Mouse (Mus musculus) heart, postnatal 0 days (tissue): ENCODE measurements at regions not wholly inside any gene's neighbourhood (a gene's known extent, or its start where the extent isn't known, plus 50 kb on each side); places are given as distances from the start of the nearest gene placed in this dataset.

Source experiments
- ATAC-seq: fragments of 200-750 bp; cut with Nextera tagmentation; 2 replicates; pipeline ENCODE4 v1.8.0; 2017; ENCODE audit warnings: low read depth, moderate number of reproducible peaks, moderate library complexity; ENCODE audit not compliant: insufficient read depth
- DNase-seq: peaks from one replicate; pipeline ENCODE4 v3.0.0-alpha.2; 2016; ENCODE audit warnings: low spot score
- H3K27ac ChIP-seq: fragments of 300-500 bp; sonication (generic); 2 replicates; pipeline ENCODE4 v1.5.1; 2014; ENCODE audit warnings: low read depth, mild to moderate bottlenecking
- H3K27me3 ChIP-seq: fragments of 300-500 bp; sonication (generic); 2 replicates; pipeline ENCODE4 v1.6.1; 2014; ENCODE audit warnings: low read length, mixed read lengths; ENCODE audit not compliant: control insufficient read depth, insufficient read depth
- H3K36me3 ChIP-seq: fragments of 300-500 bp; sonication (generic); replicated peaks from 2 replicates; pipeline ENCODE4 v1.6.1; 2014; ENCODE audit warnings: low read length, mixed read lengths; ENCODE audit not compliant: control insufficient read depth, insufficient read depth
- H3K4me1 ChIP-seq: fragments of 300-500 bp; sonication (generic); 2 replicates; pipeline ENCODE4 v1.6.1; 2014; ENCODE audit warnings: antibody characterized with exemption; ENCODE audit not compliant: control insufficient read depth, insufficient read depth
- H3K4me2 ChIP-seq: fragments of 300-500 bp; sonication (generic); 2 replicates; pipeline ENCODE4 v1.6.1; 2014; ENCODE audit warnings: low read depth, mild to moderate bottlenecking, low read length, moderate library complexity
- H3K4me3 ChIP-seq: fragments of 300-500 bp; sonication (generic); 2 replicates; pipeline ENCODE4 v1.5.1; 2014; ENCODE audit warnings: low read depth, low read length
- H3K9ac ChIP-seq: fragments of 300-500 bp; sonication (generic); replicated peaks from 2 replicates; pipeline ENCODE4 v1.6.1; 2014; ENCODE audit warnings: low read depth, low read length, mixed read lengths
- H3K9me3 ChIP-seq: fragments of 300-500 bp; sonication (generic); replicated peaks from 2 replicates; pipeline ENCODE4 v1.6.1; 2016; ENCODE audit warnings: low read length; ENCODE audit not compliant: control insufficient read depth
- CTCF ChIP-seq: IDR thresholded peaks from 2 replicates; pipeline ENCODE4 v1.5.1; 2016; ENCODE audit warnings: antibody characterized with exemption, control low read depth, low read depth
- EP300 ChIP-seq: IDR thresholded peaks from 2 replicates; pipeline ENCODE4 v1.6.1; 2016; ENCODE audit warnings: antibody characterized with exemption, low read depth
- WGBS: fragments of 180-500 bp; shearing (Covaris S2); extraction: QIAGEN DNeasy Blood & Tissue Kit; methylation state at CpG from one replicate; pipeline ENCODE4 v1.1.7; 2014; 5-methylcytosine and 5-hydroxymethylcytosine counted together

DNA sequence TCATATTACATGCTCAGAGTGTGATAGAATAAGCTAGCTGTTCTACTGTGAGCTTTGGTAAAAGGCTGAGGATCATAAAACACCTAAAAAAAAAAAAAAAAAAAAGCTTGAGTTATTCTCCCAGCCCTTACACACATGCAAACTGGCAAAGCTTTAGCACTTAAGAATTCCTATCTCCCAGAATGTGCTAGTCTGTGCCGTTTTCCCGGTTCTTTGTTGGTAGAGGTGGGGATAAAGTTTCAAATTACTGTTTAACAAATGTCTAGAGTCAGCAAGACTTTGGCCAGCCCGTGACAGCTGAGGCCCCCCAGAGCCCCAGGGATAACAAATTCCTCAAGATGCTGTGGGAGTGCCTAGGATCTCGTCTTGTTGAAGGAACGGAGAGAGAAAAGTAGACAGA lies 254.3 kb upstream of the Mgmt start:
- ATAC-seq (no peak), DNase-seq (no peak)
- H3K9ac ChIP-seq = no peak overlapping the region
- no peaks in the 10 kb centered on the region for H3K27me3 ChIP-seq
- TF ChIP-seq CTCF (no peak), EP300 (no peak)
- 35% methylated on average over 5 of the region's 5 CpGs for WGBS
- H3K4me3 ChIP-seq = no peak overlapping the region
- no peaks in the 10 kb centered on the region for H3K36me3 ChIP-seq
- no peaks in the 10 kb centered on the region for H3K4me1 ChIP-seq
- no peaks in the 10 kb centered on the region for H3K9me3 ChIP-seq
- no peak overlapping the region for H3K4me2 ChIP-seq
- no peak overlapping the region for H3K27ac ChIP-seq

DNA sequence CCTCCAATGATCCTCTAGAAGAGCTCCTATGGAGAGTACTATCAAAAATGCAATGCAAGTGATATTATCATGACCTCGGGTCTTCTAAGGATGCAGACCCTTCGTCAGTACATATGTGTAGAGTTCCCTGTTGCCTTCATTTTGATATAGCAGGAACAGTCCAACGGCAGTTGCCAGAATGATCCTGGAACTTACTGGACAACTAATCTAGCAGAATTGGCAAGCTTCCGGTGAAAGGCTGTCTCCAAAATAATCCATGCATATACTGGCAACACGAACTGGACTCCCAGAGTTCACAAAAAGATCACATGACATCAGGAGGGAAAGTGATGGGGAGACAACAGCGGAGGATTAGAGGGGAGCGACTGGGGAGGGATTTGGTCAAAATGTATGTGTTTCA lies 253.6 kb upstream of the Mgmt start:
- Histone ChIP-seq H3K4me2 (no peak overlapping the region), H3K27ac (no peak overlapping the region), H3K36me3 (no peaks in the 10 kb centered on the region), H3K4me1 (no peaks in the 10 kb centered on the region), H3K9me3 (no peaks in the 10 kb centered on the region), H3K4me3 (no peak overlapping the region), H3K27me3 (no peaks in the 10 kb centered on the region), H3K9ac (no peak overlapping the region)
- DNase-seq = no peak
- ATAC-seq = no peak
- WGBS = 70% methylated on average over 7 of the region's 7 CpGs
- TF ChIP-seq CTCF = no peak

- 78% methylated on average over 4 of the region's 4 CpGs for WGBS
- no peaks in the 10 kb centered on the region for H3K36me3 ChIP-seq
- H3K4me2 ChIP-seq = no peak overlapping the region
- DNase-seq (no peak), ATAC-seq (no peak)
- no peak overlapping the region for H3K27ac ChIP-seq
- no peak for TF ChIP-seq EP300
- TF ChIP-seq CTCF = no peak
- H3K27me3 ChIP-seq = no peaks in the 10 kb centered on the region
- H3K9me3 ChIP-seq = no peaks in the 10 kb centered on the region
- H3K4me1 ChIP-seq = no peaks in the 10 kb centered on the region
- no peak overlapping the region for H3K9ac ChIP-seq
- H3K4me3 ChIP-seq = no peak overlapping the region
Observed at GRCm38 (mm10) chr7:136649796-136650195, 244.6 kb upstream of the Mgmt start.

DNA sequence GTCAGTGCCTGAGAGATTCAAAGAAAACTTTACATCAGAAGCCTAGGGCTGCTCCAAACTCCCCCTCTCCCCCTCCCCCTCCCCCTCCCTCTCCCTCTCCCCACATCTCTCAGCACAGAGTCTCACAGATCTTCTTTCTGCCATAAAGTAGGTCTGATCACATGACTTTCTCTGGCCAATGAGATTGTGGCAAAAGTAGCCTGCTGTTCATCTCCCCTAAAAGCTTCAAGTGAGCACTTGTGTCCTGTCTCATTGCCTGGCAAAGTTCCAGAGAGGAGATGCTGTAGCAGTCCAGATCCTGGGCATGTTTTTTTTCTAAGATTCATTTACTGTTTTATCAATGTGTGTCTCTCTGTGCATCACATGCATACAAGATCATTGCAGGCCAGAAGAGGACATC lies 234.5 kb upstream of the Mgmt start:
- Histone ChIP-seq H3K4me3 (no peak overlapping the region), H3K9me3 (no peaks in the 10 kb centered on the region), H3K27me3 (no peaks in the 10 kb centered on the region), H3K4me2 (no peak overlapping the region), H3K4me1 (no peaks in the 10 kb centered on the region), H3K36me3 (no peaks in the 10 kb centered on the region), H3K27ac (no peak overlapping the region), H3K9ac (no peak overlapping the region)
- no peak for TF ChIP-seq EP300
- TF ChIP-seq CTCF = no peak
- ATAC-seq = no peak
- no peak for DNase-seq

- H3K27me3 ChIP-seq = no peaks in the 10 kb centered on the region
- H3K4me1 ChIP-seq = no peaks in the 10 kb centered on the region
- ATAC-seq (no peak), DNase-seq (no peak)
- no peaks in the 10 kb centered on the region for H3K36me3 ChIP-seq
- no peak for TF ChIP-seq CTCF
- TF ChIP-seq EP300 = no peak
- WGBS = 57% methylated on average over 2 of the region's 2 CpGs
- no peak overlapping the region for H3K27ac ChIP-seq
- no peak overlapping the region for H3K4me3 ChIP-seq
- H3K4me2 ChIP-seq = no peak overlapping the region
- H3K9me3 ChIP-seq = no peaks in the 10 kb centered on the region
- H3K9ac ChIP-seq = no peak overlapping the region
Observed at GRCm38 (mm10) chr7:136660401-136660800, 234.0 kb upstream of the Mgmt start.

GRCm38 (mm10) chr7:136664424-136665082 lies 229.9 kb upstream of the Mgmt start:
- no peaks in the 10 kb centered on the region for H3K36me3 ChIP-seq
- no peak overlapping the region for H3K27ac ChIP-seq
- DNase-seq (no peak), ATAC-seq (no peak)
- H3K4me2 ChIP-seq = no peak overlapping the region
- H3K9me3 ChIP-seq = no peaks in the 10 kb centered on the region
- no peak overlapping the region for H3K9ac ChIP-seq
- TF ChIP-seq EP300 = no peak
- no peak for TF ChIP-seq CTCF
- no peaks in the 10 kb centered on the region for H3K4me1 ChIP-seq
- WGBS = 80% methylated on average over 10 of the region's 10 CpGs
- H3K4me3 ChIP-seq = no peak overlapping the region
- no peaks in the 10 kb centered on the region for H3K27me3 ChIP-seq
